Mouse (Mus musculus) midbrain, postnatal 0 days (tissue): ENCODE measurements at regions not wholly inside any gene's neighbourhood (a gene's known extent, or its start where the extent isn't known, plus 50 kb on each side); places are given as distances from the start of the nearest gene placed in this dataset.

Experiments used
- ATAC-seq: fragments of 200-750 bp; cut with Nextera tagmentation; 2 replicates; pipeline ENCODE4 v1.8.0; 2017; ENCODE audit warnings: moderate number of reproducible peaks, mild to moderate bottlenecking, moderate TSS enrichment, moderate library complexity; ENCODE audit not compliant: low FRiP score
- DNase-seq: peaks from one replicate; pipeline ENCODE4 v3.0.0-alpha.2; 2015; ENCODE audit warnings: low spot score
- H3K27ac ChIP-seq: fragments of 300-500 bp; sonication (generic); 2 replicates; pipeline ENCODE4 v1.5.1; 2014; ENCODE audit warnings: low read depth, mild to moderate bottlenecking, low read length, mixed read lengths
- H3K27me3 ChIP-seq: fragments of 300-500 bp; sonication (generic); 2 replicates; pipeline ENCODE4 v1.6.1; 2014; ENCODE audit warnings: low read length, control low read depth, mixed read lengths; ENCODE audit not compliant: insufficient read depth
- H3K36me3 ChIP-seq: fragments of 300-500 bp; sonication (generic); 2 replicates; pipeline ENCODE4 v1.6.1; 2014; ENCODE audit warnings: low read length, control low read depth, mixed read lengths; ENCODE audit not compliant: insufficient read depth
- H3K4me1 ChIP-seq: fragments of 300-500 bp; sonication (generic); 2 replicates; pipeline ENCODE4 v1.6.1; 2014; ENCODE audit warnings: mild to moderate bottlenecking, control low read depth, antibody characterized with exemption, low read length, mixed read lengths; ENCODE audit not compliant: insufficient read depth
- H3K4me2 ChIP-seq: fragments of 300-500 bp; sonication (generic); 2 replicates; pipeline ENCODE4 v1.6.1; 2014; ENCODE audit warnings: low read depth, mild to moderate bottlenecking, low read length, mixed read lengths; ENCODE audit not compliant: poor library complexity, severe bottlenecking
- H3K4me3 ChIP-seq: fragments of 300-500 bp; sonication (generic); 2 replicates; pipeline ENCODE4 v1.5.1; 2014; ENCODE audit warnings: low read depth, mild to moderate bottlenecking, low read length, moderate library complexity
- H3K9ac ChIP-seq: fragments of 300-500 bp; sonication (generic); replicated peaks from 2 replicates; pipeline ENCODE4 v1.6.1; 2014; ENCODE audit warnings: mild to moderate bottlenecking, low read length, moderate library complexity, mixed read lengths; ENCODE audit not compliant: poor library complexity, severe bottlenecking
- H3K9me3 ChIP-seq: fragments of 300-500 bp; sonication (generic); 2 replicates; pipeline ENCODE4 v1.6.1; 2016; ENCODE audit warnings: low read length, control low read depth
- CTCF ChIP-seq: IDR thresholded peaks from 2 replicates; pipeline ENCODE4 v1.5.1; 2016; ENCODE audit warnings: antibody characterized with exemption, mild to moderate bottlenecking
- WGBS: fragments of 180-500 bp; shearing (Covaris S2); extraction: QIAGEN DNeasy Blood & Tissue Kit; methylation state at CpG from one replicate; pipeline ENCODE4 v1.1.7; 2014; 5-methylcytosine and 5-hydroxymethylcytosine counted together

GRCm38 (mm10) chr8:98955803-98956202 lies 460.5 kb downstream of the Cdh8 start:
- ATAC-seq (no peak), DNase-seq (peak; percentile 48)
- no peaks in the 10 kb centered on the region for H3K27me3 ChIP-seq
- no peak overlapping the region for H3K4me2 ChIP-seq
- no peak overlapping the region for H3K4me3 ChIP-seq
- no peaks in the 10 kb centered on the region for H3K9me3 ChIP-seq
- no peak overlapping the region for H3K9ac ChIP-seq
- H3K4me1 ChIP-seq = no peaks in the 10 kb centered on the region
- no peak overlapping the region for H3K27ac ChIP-seq
- no peak for TF ChIP-seq CTCF
- 41% methylated on average over 4 of the region's 4 CpGs for WGBS
- no peaks in the 10 kb centered on the region for H3K36me3 ChIP-seq

- no peaks in the 10 kb centered on the region for H3K4me1 ChIP-seq
- ATAC-seq = no peak
- no peaks in the 10 kb centered on the region for H3K27me3 ChIP-seq
- TF ChIP-seq CTCF = no peak
- H3K9ac ChIP-seq = no peak overlapping the region
- no peak overlapping the region for H3K27ac ChIP-seq
- H3K4me2 ChIP-seq = no peak overlapping the region
- no peak overlapping the region for H3K4me3 ChIP-seq
- no peaks in the 10 kb centered on the region for H3K9me3 ChIP-seq
- H3K36me3 ChIP-seq = no peaks in the 10 kb centered on the region
- no peak for DNase-seq
- WGBS = 56% methylated on average over 3 of the region's 3 CpGs
Measured at GRCm38 (mm10) chr8:98913159-98913777, 503.0 kb downstream of the Cdh8 start.

GRCm38 (mm10) chr8:98893331-98893730 lies 522.9 kb downstream of the Cdh8 start:
- Histone ChIP-seq H3K4me2 (no peak overlapping the region), H3K9me3 (no peaks in the 10 kb centered on the region), H3K27me3 (no peaks in the 10 kb centered on the region), H3K9ac (no peak overlapping the region), H3K4me3 (no peak overlapping the region), H3K36me3 (no peaks in the 10 kb centered on the region), H3K27ac (no peak overlapping the region), H3K4me1 (no peaks in the 10 kb centered on the region)
- WGBS = 89% methylated on average over 4 of the region's 4 CpGs
- DNase-seq (no peak), ATAC-seq (no peak)
- TF ChIP-seq CTCF = no peak

- peak; percentile 37 for DNase-seq
Measured at GRCm38 (mm10) chr8:98861664-98862306, 554.5 kb downstream of the Cdh8 start.

GRCm38 (mm10) chr8:98861175-98861574 lies 555.1 kb downstream of the Cdh8 start:
- Histone ChIP-seq H3K4me2 (no peak overlapping the region), H3K9ac (no peak overlapping the region), H3K9me3 (no peaks in the 10 kb centered on the region), H3K4me1 (no peaks in the 10 kb centered on the region), H3K27ac (no peak overlapping the region), H3K27me3 (no peaks in the 10 kb centered on the region), H3K36me3 (no peaks in the 10 kb centered on the region), H3K4me3 (no peak overlapping the region)
- no peak for TF ChIP-seq CTCF
- peak; percentile 54 for DNase-seq
- no peak for ATAC-seq
- WGBS = 68% methylated on average over 4 of the region's 4 CpGs

More at GRCm38 (mm10) chr8:98861664-98862306, 554.5 kb downstream of the Cdh8 start:
- 58% methylated on average over 2 of the region's 2 CpGs for WGBS
- Histone ChIP-seq H3K27ac (no peak overlapping the region), H3K4me2 (no peak overlapping the region), H3K4me3 (no peak overlapping the region), H3K9me3 (no peaks in the 10 kb centered on the region), H3K27me3 (no peaks in the 10 kb centered on the region), H3K36me3 (no peaks in the 10 kb centered on the region), H3K4me1 (no peaks in the 10 kb centered on the region), H3K9ac (no peak overlapping the region)
- no peak for TF ChIP-seq CTCF
- ATAC-seq = no peak; the same call in 1 of the 2 replicates

GRCm38 (mm10) chr8:98860416-98860815 lies 555.9 kb downstream of the Cdh8 start:
- H3K9me3 ChIP-seq = no peaks in the 10 kb centered on the region
- H3K9ac ChIP-seq = no peak overlapping the region
- 86% methylated on average over 5 of the region's 5 CpGs for WGBS
- no peaks in the 10 kb centered on the region for H3K27me3 ChIP-seq
- H3K4me1 ChIP-seq = no peaks in the 10 kb centered on the region
- ATAC-seq (no peak), DNase-seq (no peak)
- no peak overlapping the region for H3K4me2 ChIP-seq
- TF ChIP-seq CTCF = no peak
- H3K4me3 ChIP-seq = no peak overlapping the region
- H3K27ac ChIP-seq = no peak overlapping the region
- no peaks in the 10 kb centered on the region for H3K36me3 ChIP-seq
